Mouse (Mus musculus): ENCODE measurements at regions not wholly inside any gene's neighbourhood (a gene's known extent, or its start where the extent isn't known, plus 50 kb on each side); places are given as distances from the start of the nearest gene placed in this dataset.

DNA sequence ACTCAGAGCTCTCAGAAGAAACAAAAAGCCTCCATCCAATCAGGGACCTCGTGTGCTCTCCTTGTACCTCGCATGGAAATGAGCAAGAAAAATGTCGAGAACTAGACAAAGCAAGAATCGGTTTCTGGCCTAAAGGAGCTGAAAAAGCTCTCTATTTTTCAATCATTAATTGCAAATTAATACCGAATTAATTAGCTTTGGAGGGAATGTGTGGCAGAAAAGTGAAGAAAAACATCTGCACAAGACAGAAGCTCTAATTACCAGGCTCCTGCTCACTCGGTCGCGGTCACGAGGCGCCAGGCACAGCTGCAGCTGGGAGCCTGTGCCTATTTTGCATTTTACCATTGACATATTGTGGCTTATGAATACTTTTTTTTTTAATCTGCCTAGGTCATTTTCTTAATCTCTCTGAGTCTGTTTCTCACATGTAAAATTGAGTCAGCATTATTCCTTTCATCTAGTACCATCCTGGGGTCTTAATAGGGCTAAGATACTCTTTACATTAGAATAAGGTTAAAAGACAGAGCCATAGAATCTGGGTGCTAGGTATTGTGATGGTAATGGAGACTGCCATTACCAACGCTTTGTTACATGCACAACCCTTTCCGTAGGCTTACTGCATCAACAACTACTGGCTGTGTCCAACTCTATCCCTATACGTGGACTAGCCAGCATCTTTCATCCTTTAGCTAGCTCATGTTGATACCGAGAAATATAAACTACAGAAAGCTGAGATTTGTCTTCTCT lies 109.8 kb upstream of the Zc3h12c start:
- TF ChIP-seq USF1 (IDR thresholded peaks at IDR 0.05; ENCODE audit: low read depth, low read length) (no peak), GATA1 (IDR thresholded peaks at IDR 0.05; ENCODE audit: low read depth, low read length) (no peak), BHLHE40 (IDR thresholded peaks at IDR 0.05; ENCODE audit: borderline replicate concordance, low read depth, low read length) (no peak), POLR2AphosphoS2 (IDR thresholded peaks at IDR 0.05; ENCODE audit: low read length) (no peak), USF2 (IDR thresholded peaks at IDR 0.05; ENCODE audit: borderline replicate concordance in 1 of 2, insufficient read depth in 1 of 2, low read depth in 1 of 2, low read length in 2 of 2) (no peak), TAL1 (IDR thresholded peaks at IDR 0.05; ENCODE audit: low read length) (no peak), TCF12 (IDR thresholded peaks at IDR 0.05; ENCODE audit: low read depth, low read length) (no peak)
